Mouse (Mus musculus): ENCODE measurements at regions not wholly inside any gene's neighbourhood (a gene's known extent, or its start where the extent isn't known, plus 50 kb on each side); places are given as distances from the start of the nearest gene placed in this dataset.

- no peaks in the 10 kb centered on the region for H3K27me3 ChIP-seq (ENCODE audit: insufficient read depth, low read length)
- no peak overlapping the region for H3K4me2 ChIP-seq (ENCODE audit: low read length)
- ATAC-seq (replicated peaks; ENCODE audit: low FRiP score, low read depth): no peak
- H3K36me3 ChIP-seq (ENCODE audit: insufficient read depth, low read length): no peaks in the 10 kb centered on the region
- WGBS: 25% methylated on average over 6 of the region's 6 CpGs
- no peak overlapping the region for H3K4me3 ChIP-seq (replicated peaks; ENCODE audit: low read depth, low read length)
- no peaks in the 10 kb centered on the region for H3K4me1 ChIP-seq (replicated peaks; ENCODE audit: insufficient read depth, low read length)
- no peak for TF ChIP-seq CTCF (IDR thresholded peaks at IDR 0.05; ENCODE audit: low read depth)
- H3K27ac ChIP-seq: peak overlapping the region; percentile 8; the same call in 1 of the 2 replicates
- H3K9ac ChIP-seq (ENCODE audit: low read depth, low read length): no peak overlapping the region
- H3K9me3 ChIP-seq (replicated peaks; ENCODE audit: low read length): no peaks in the 10 kb centered on the region
- DNase-seq (ENCODE audit: low spot score): peak; percentile 70
These were observed 149.4 kb upstream of the Gm10295 start for GRCm38 (mm10) chr7:71500719-71501118.

- Histone ChIP-seq H3K27me3 (ENCODE audit: insufficient read depth, low read length) (no peaks in the 10 kb centered on the region), H3K4me2 (ENCODE audit: low read length) (no peak overlapping the region), H3K36me3 (ENCODE audit: insufficient read depth, low read length) (no peaks in the 10 kb centered on the region), H3K4me3 (replicated peaks; ENCODE audit: low read depth, low read length) (no peak overlapping the region), H3K9me3 (replicated peaks; ENCODE audit: low read length) (no peaks in the 10 kb centered on the region), H3K27ac (peak overlapping the region; percentile 57), H3K9ac (ENCODE audit: low read depth, low read length) (no peak overlapping the region), H3K4me1 (replicated peaks; ENCODE audit: insufficient read depth, low read length) (no peaks in the 10 kb centered on the region)
- DNase-seq (ENCODE audit: low spot score) (peak; percentile 91), ATAC-seq (replicated peaks; ENCODE audit: low FRiP score, low read depth) (no peak)
- 17% methylated on average over 7 of the region's 7 CpGs for WGBS
- TF ChIP-seq CTCF (IDR thresholded peaks at IDR 0.05; ENCODE audit: low read depth): no peak
These were observed 146.8 kb upstream of the Gm10295 start for GRCm38 (mm10) chr7:71498123-71498522.

GRCm38 (mm10) chr7:71491128-71491527, 139.8 kb upstream of the Gm10295 start:
- Histone ChIP-seq H3K4me3 (replicated peaks; ENCODE audit: low read depth, low read length) (no peak overlapping the region), H3K9me3 (replicated peaks; ENCODE audit: low read length) (no peaks in the 10 kb centered on the region), H3K4me2 (ENCODE audit: low read length) (no peak overlapping the region), H3K36me3 (ENCODE audit: insufficient read depth, low read length) (no peaks in the 10 kb centered on the region), H3K4me1 (replicated peaks; ENCODE audit: insufficient read depth, low read length) (no peaks in the 10 kb centered on the region), H3K27me3 (ENCODE audit: insufficient read depth, low read length) (no peaks in the 10 kb centered on the region), H3K27ac (no peak overlapping the region), H3K9ac (ENCODE audit: low read depth, low read length) (no peak overlapping the region)
- TF ChIP-seq CTCF (IDR thresholded peaks at IDR 0.05; ENCODE audit: low read depth): no peak
- DNase-seq (ENCODE audit: low spot score) (no peak), ATAC-seq (replicated peaks; ENCODE audit: low FRiP score, low read depth) (no peak)
- 56% methylated on average over 4 of the region's 4 CpGs for WGBS

GRCm38 (mm10) chr7:71488016-71488650, 136.8 kb upstream of the Gm10295 start:
- ATAC-seq (replicated peaks; ENCODE audit: low FRiP score, low read depth): no peak
- Histone ChIP-seq H3K27ac (no peak overlapping the region), H3K4me2 (ENCODE audit: low read length) (no peak overlapping the region), H3K9ac (ENCODE audit: low read depth, low read length) (no peak overlapping the region), H3K36me3 (ENCODE audit: insufficient read depth, low read length) (no peaks in the 10 kb centered on the region), H3K4me3 (replicated peaks; ENCODE audit: low read depth, low read length) (no peak overlapping the region), H3K27me3 (ENCODE audit: insufficient read depth, low read length) (no peaks in the 10 kb centered on the region), H3K4me1 (replicated peaks; ENCODE audit: insufficient read depth, low read length) (no peaks in the 10 kb centered on the region), H3K9me3 (replicated peaks; ENCODE audit: low read length) (no peaks in the 10 kb centered on the region)
- TF ChIP-seq CTCF (IDR thresholded peaks at IDR 0.05; ENCODE audit: low read depth): no peak
- DNase-seq (ENCODE audit: low spot score): no peak
- WGBS: 78% methylated on average over 7 of the region's 7 CpGs

- ATAC-seq (replicated peaks; ENCODE audit: low FRiP score, low read depth) (no peak), DNase-seq (ENCODE audit: low spot score) (no peak)
- H3K9ac ChIP-seq (ENCODE audit: low read depth, low read length): no peak overlapping the region
- H3K4me2 ChIP-seq (ENCODE audit: low read length): no peak overlapping the region
- WGBS: 92% methylated on average over 4 of the region's 4 CpGs
- no peak for TF ChIP-seq CTCF (IDR thresholded peaks at IDR 0.05; ENCODE audit: low read depth)
- no peak overlapping the region for H3K4me3 ChIP-seq (replicated peaks; ENCODE audit: low read depth, low read length)
- peaks cover 14% of the 10 kb centered on the region; the same call in 1 of the 2 replicates for H3K4me1 ChIP-seq (replicated peaks; ENCODE audit: insufficient read depth, low read length)
- H3K36me3 ChIP-seq (ENCODE audit: insufficient read depth, low read length): no peaks in the 10 kb centered on the region
- H3K27ac ChIP-seq: no peak overlapping the region
- no peaks in the 10 kb centered on the region for H3K27me3 ChIP-seq (ENCODE audit: insufficient read depth, low read length)
- no peaks in the 10 kb centered on the region for H3K9me3 ChIP-seq (replicated peaks; ENCODE audit: low read length)
These were observed 124.1 kb upstream of the Gm10295 start for GRCm38 (mm10) chr7:71475383-71475782.

GRCm38 (mm10) chr7:71472384-71473141, 121.3 kb upstream of the Gm10295 start:
- H3K36me3 ChIP-seq (ENCODE audit: insufficient read depth, low read length): no peaks in the 10 kb centered on the region
- no peak for ATAC-seq (replicated peaks; ENCODE audit: low FRiP score, low read depth)
- H3K4me2 ChIP-seq (ENCODE audit: low read length): peak overlapping the region; percentile 11; the same call in 1 of the 2 replicates
- peaks cover 19% of the 10 kb centered on the region for H3K4me1 ChIP-seq (replicated peaks; ENCODE audit: insufficient read depth, low read length)
- no peak for TF ChIP-seq CTCF (IDR thresholded peaks at IDR 0.05; ENCODE audit: low read depth)
- no peak overlapping the region for H3K4me3 ChIP-seq (replicated peaks; ENCODE audit: low read depth, low read length)
- H3K9me3 ChIP-seq (replicated peaks; ENCODE audit: low read length): no peaks in the 10 kb centered on the region
- peak overlapping the region; percentile 90 for H3K27ac ChIP-seq
- no peak for DNase-seq (ENCODE audit: low spot score)
- H3K27me3 ChIP-seq (ENCODE audit: insufficient read depth, low read length): no peaks in the 10 kb centered on the region
- WGBS: 20% methylated on average over 12 of the region's 12 CpGs
- H3K9ac ChIP-seq (ENCODE audit: low read depth, low read length): peak overlapping the region; percentile 2; the same call in 1 of the 2 replicates
